Mouse (Mus musculus) heart, postnatal 4 days (tissue): ENCODE data around the gene Serbp1. TPM values are rescaled to one million over a fixed set of nuclear protein-coding genes. Genes with fewer than 3 reads are reported as not detected.
A peak's percentile ranks its signal among the peaks of the same experiment; 100 is the strongest.

ENCODE experiments used
- DNase-seq: peaks from one replicate; pipeline ENCODE4 v3.0.0; 2021
- total RNA-seq, 2 experiments: library from RNA; stranded (reverse); gene quantifications; 2 replicates each; pipeline ENCODE4 v1.2.3; 2021

Serbp1 gene
- total RNA-seq, 2 experiments from 2014 or later = 311 to 319 TPM

GRCm38 (mm10) chr6:67235649-67236048, 2.3 kb upstream of the Serbp1 start:
- DNase-seq = no peak

GRCm38 (mm10) chr6:67236491-67237234, 1.3 kb upstream of the Serbp1 start:
- DNase-seq = no peak

GRCm38 (mm10) chr6:67241263-67241662, 3.3 kb downstream of the Serbp1 start:
- DNase-seq = no peak

- no peak for DNase-seq
Observed at GRCm38 (mm10) chr6:67243765-67244420, 5.9 kb downstream of the Serbp1 start.

GRCm38 (mm10) chr6:67244451-67244850, 6.5 kb downstream of the Serbp1 start:
- no peak for DNase-seq

GRCm38 (mm10) chr6:67251095-67251494, 13.1 kb downstream of the Serbp1 start:
- no peak for DNase-seq

- no peak for DNase-seq
Observed at GRCm38 (mm10) chr6:67264935-67265334, 27.0 kb downstream of the Serbp1 start.

- no peak for DNase-seq
Observed at GRCm38 (mm10) chr6:67266159-67266657, 28.2 kb downstream of the Serbp1 start.

- peak; percentile 94 for DNase-seq
Observed at GRCm38 (mm10) chr6:67266664-67267407, 28.9 kb downstream of the Serbp1 start.

- peak; percentile 52 for DNase-seq
Observed at GRCm38 (mm10) chr6:67267408-67268244, 29.6 kb downstream of the Serbp1 start.

GRCm38 (mm10) chr6:67268245-67268612, 30.3 kb downstream of the Serbp1 start:
- no peak for DNase-seq

GRCm38 (mm10) chr6:67268983-67269382, 31.0 kb downstream of the Serbp1 start:
- no peak for DNase-seq

GRCm38 (mm10) chr6:67269459-67269858, 31.5 kb downstream of the Serbp1 start:
- DNase-seq = no peak

GRCm38 (mm10) chr6:67277944-67278343, 40.0 kb downstream of the Serbp1 start:
- no peak for DNase-seq

- no peak for DNase-seq
Observed at GRCm38 (mm10) chr6:67281614-67282197, 43.7 kb downstream of the Serbp1 start.

GRCm38 (mm10) chr6:67282897-67283296, 44.9 kb downstream of the Serbp1 start:
- DNase-seq = no peak

GRCm38 (mm10) chr6:67292042-67292623, 54.2 kb downstream of the Serbp1 start:
- DNase-seq = no peak

- no peak for DNase-seq
Observed at GRCm38 (mm10) chr6:67296126-67296525, 58.1 kb downstream of the Serbp1 start.

GRCm38 (mm10) chr6:67298742-67299141, 60.8 kb downstream of the Serbp1 start:
- DNase-seq = no peak

- no peak for DNase-seq
Observed at GRCm38 (mm10) chr6:67300300-67300699, 62.3 kb downstream of the Serbp1 start.

GRCm38 (mm10) chr6:67300710-67301163, 62.8 kb downstream of the Serbp1 start:
- DNase-seq = no peak
